Mouse (Mus musculus): Measurements from ENCODE around the gene Prpf18. TPM values are rescaled to one million over a fixed set of nuclear protein-coding genes. Genes with fewer than 3 reads are reported as not detected.

Gene Prpf18
- polyA plus RNA-seq, 1 experiment: 1.7 TPM

- Histone ChIP-seq H3K36me3 (ENCODE audit: control insufficient read depth) (peaks cover 100% of the 10 kb centered on the region), H3K27me3 (ENCODE audit: control insufficient read depth) (no peaks in the 10 kb centered on the region), H3K9me3 (ENCODE audit: control insufficient read depth, low read length) (no peaks in the 10 kb centered on the region), H3K4me3 (replicated peaks) (no peak overlapping the region), H3K4me1 (ENCODE audit: control insufficient read depth) (peaks cover 69% of the 10 kb centered on the region)
- no peak for TF ChIP-seq TAL1 (IDR thresholded peaks at IDR 0.05; ENCODE audit: low read length)
- no peak for TF ChIP-seq GATA1 (IDR thresholded peaks at IDR 0.05; ENCODE audit: low read length)
These were observed 77.7 kb downstream of the Prpf18 start for GRCm38 (mm10) chr2:4574251-4574650.

- Histone ChIP-seq H3K4me1 (ENCODE audit: control insufficient read depth) (peaks cover 78% of the 10 kb centered on the region), H3K36me3 (ENCODE audit: control insufficient read depth) (peaks cover 100% of the 10 kb centered on the region), H3K27me3 (ENCODE audit: control insufficient read depth) (no peaks in the 10 kb centered on the region), H3K4me3 (replicated peaks) (peak overlapping the region; percentile 43), H3K9me3 (ENCODE audit: control insufficient read depth, low read length) (no peaks in the 10 kb centered on the region)
- TF ChIP-seq TAL1 (IDR thresholded peaks at IDR 0.05; ENCODE audit: low read length): no peak
- TF ChIP-seq GATA1 (IDR thresholded peaks at IDR 0.05; ENCODE audit: low read length): no peak
These were observed 78.5 kb downstream of the Prpf18 start for GRCm38 (mm10) chr2:4573386-4573785.

GRCm38 (mm10) chr2:4572498-4573263 lies 79.2 kb downstream of the Prpf18 start:
- peak; percentile 69 for TF ChIP-seq GATA1 (IDR thresholded peaks at IDR 0.05; ENCODE audit: low read length)
- peak; percentile 84 for TF ChIP-seq TAL1 (IDR thresholded peaks at IDR 0.05; ENCODE audit: low read length)
- Histone ChIP-seq H3K36me3 (ENCODE audit: control insufficient read depth) (peaks cover 100% of the 10 kb centered on the region), H3K4me3 (replicated peaks) (peak overlapping the region; percentile 43), H3K27me3 (ENCODE audit: control insufficient read depth) (no peaks in the 10 kb centered on the region), H3K9me3 (ENCODE audit: control insufficient read depth, low read length) (no peaks in the 10 kb centered on the region), H3K4me1 (ENCODE audit: control insufficient read depth) (peaks cover 82% of the 10 kb centered on the region)

Other genes with a start within 250 kb of the Prpf18 start
- gene Bend7, start 65.7 kb upstream of the Prpf18 start, polyA plus RNA-seq (2012): not detected in 2 replicates
- gene Sephs1, start 229.5 kb upstream of the Prpf18 start, polyA plus RNA-seq (2012): 0.55 and 0.81 TPM in 2 replicates